Mouse (Mus musculus) large intestine, adult 2 months (tissue): ENCODE measurements around the gene Htra1. TPM values are rescaled to one million over a fixed set of nuclear protein-coding genes. Genes with fewer than 3 reads are reported as not detected.
A peak's percentile ranks its signal among the peaks of the same experiment; 100 is the strongest.

Experiments used
- DNase-seq: peaks from one replicate; pipeline ENCODE4 v3.0.0-alpha.2; 2012; ENCODE audit warnings: low read depth, low spot score
- WGBS: fragments of 180-500 bp; shearing (Covaris S2); methylation state at CpG from one replicate; pipeline ENCODE4 v1.1.7; 2018; 5-methylcytosine and 5-hydroxymethylcytosine counted together
- polyA plus RNA-seq: library from polyadenylated mRNA; depleted of rRNA; stranded (reverse); fragments of >200 nt; gene quantifications from 2 replicates; pipeline ENCODE4 v1.2.3, GENCODE M21; 2012; rRNA removed

Gene Htra1
- polyA plus RNA-seq, 1 experiment = 32.1 TPM

- WGBS = 35% methylated on average over 13 of the region's 13 CpGs
- DNase-seq = peak; percentile 61
Observed at GRCm38 (mm10) chr7:130991174-130991789, 55.4 kb downstream of the Htra1 start.

GRCm38 (mm10) chr7:130993907-130994306 is 58.0 kb downstream of the Htra1 start:
- 40% methylated on average over 8 of the region's 8 CpGs for WGBS
- no peak for DNase-seq

GRCm38 (mm10) chr7:131001976-131002726 is 66.2 kb downstream of the Htra1 start:
- WGBS = 42% methylated on average over 12 of the region's 12 CpGs
- DNase-seq = no peak

GRCm38 (mm10) chr7:131004071-131004470 is 68.2 kb downstream of the Htra1 start:
- WGBS = 75% methylated on average over 5 of the region's 5 CpGs
- no peak for DNase-seq

GRCm38 (mm10) chr7:131007221-131007620 is 71.3 kb downstream of the Htra1 start:
- WGBS = 100% methylated on average over 2 of the region's 2 CpGs
- DNase-seq = no peak

GRCm38 (mm10) chr7:131009178-131009577 is 73.3 kb downstream of the Htra1 start:
- 41% methylated on average over 5 of the region's 5 CpGs for WGBS
- DNase-seq = no peak

GRCm38 (mm10) chr7:131011901-131012300 is 76.0 kb downstream of the Htra1 start:
- 36% methylated on average over 1 of the region's 1 CpGs for WGBS
- DNase-seq = no peak

- 29% methylated on average over 2 of the region's 2 CpGs for WGBS
- DNase-seq = no peak
Observed at GRCm38 (mm10) chr7:131019181-131019580, 83.3 kb downstream of the Htra1 start.

GRCm38 (mm10) chr7:131024807-131025206 is 88.9 kb downstream of the Htra1 start:
- no peak for DNase-seq
- 5% methylated on average over 1 of the region's 1 CpGs for WGBS

- no peak for DNase-seq
- 57% methylated on average over 1 of the region's 1 CpGs for WGBS
Observed at GRCm38 (mm10) chr7:131027557-131027956, 91.6 kb downstream of the Htra1 start.

- 15% methylated on average over 5 of the region's 5 CpGs for WGBS
- peak; percentile 70 for DNase-seq
Observed at GRCm38 (mm10) chr7:131031755-131032154, 95.8 kb downstream of the Htra1 start, which contains the start of gene Dmbt1. Gene Dmbt1, plus strand, starts transcription at chr7:131032053.

Other genes starting within 250 kb of the Htra1 start
- 0.02 and 0.03 TPM in 2 replicates for gene Btbd16, start 162.0 kb upstream of the Htra1 start, polyA plus RNA-seq
- gene Plekha1, start 70.4 kb upstream of the Htra1 start, polyA plus RNA-seq = 24.4 and 38.2 TPM in 2 replicates
- 799 and 934 TPM in 2 replicates for gene Dmbt1, start 95.9 kb downstream of the Htra1 start, polyA plus RNA-seq
- gene 4933402N03Rik, start 210.2 kb downstream of the Htra1 start, polyA plus RNA-seq = not detected in 2 replicates
- gene 5430419D17Rik, start 238.3 kb downstream of the Htra1 start, polyA plus RNA-seq = not detected in 2 replicates